Comparison of ENCODE assay signal across 8 mouse cellular contexts in genomic region chr3:96160803-96161516, GRCm38 (mm10). TPM values are rescaled to one million over a fixed set of nuclear protein-coding genes. Genes with fewer than 3 reads are reported as not detected.
DNase-seq lines count a peak whose midpoint lies in the region; ATAC-seq and TF ChIP-seq lines count a peak whose summit lies in the region.

No protein-coding gene starts in this region.

- H3K36me3 ChIP-seq in MEL (ENCODE audit: control insufficient read depth in 1 of 2, insufficient read depth in 2 of 2, low read length in 2 of 2): peaks cover 0 to 9% of the 10 kb centered on the region in 2 experiments; a peak in 2 of 4 replicates
- peaks cover 9% of the 10 kb centered on the region for H3K36me3 ChIP-seq in heart, embryonic 12.5 days
- peaks cover 2% of the 10 kb centered on the region for H3K36me3 ChIP-seq in kidney, embryonic 15.5 days
- peaks cover 5% of the 10 kb centered on the region for H3K36me3 ChIP-seq in lung, embryonic 14.5 days (ENCODE audit: insufficient read depth)

- peaks cover 0 to 17% of the 10 kb centered on the region in 2 experiments; a peak in 2 of 4 replicates for H3K4me1 ChIP-seq in MEL (ENCODE audit: control insufficient read depth in 1 of 2, insufficient read depth in 2 of 2, low read length in 2 of 2)
- H3K4me1 ChIP-seq in heart, embryonic 12.5 days (replicated peaks): peaks cover 18% of the 10 kb centered on the region
- H3K4me1 ChIP-seq in kidney, embryonic 15.5 days: peaks cover 41% of the 10 kb centered on the region
- peaks cover 10% of the 10 kb centered on the region for H3K4me1 ChIP-seq in lung, embryonic 14.5 days (ENCODE audit: insufficient read depth)

- H3K9ac ChIP-seq in MEL (ENCODE audit: control insufficient read depth, low read depth, low read length, poor library complexity, severe bottlenecking): 0 out of 2 replicates have a peak overlapping the region, but pooled peaks have one; percentile 20
- H3K9ac ChIP-seq in heart, embryonic 12.5 days: peak overlapping the region; percentile 72
- peak overlapping the region; percentile 52 for H3K9ac ChIP-seq in kidney, embryonic 15.5 days
- H3K9ac ChIP-seq in lung, embryonic 14.5 days: peak overlapping the region; percentile 62

- TF ChIP-seq EP300 in MEL (IDR thresholded peaks at IDR 0.05; ENCODE audit: low read depth in 1 of 2, low read length in 2 of 2): no peak

- peak; percentile 36 for DNase-seq in 416B (ENCODE audit: low read depth)
- no peak for DNase-seq in MEL (ENCODE audit: low read depth, low spot score)
- peak; percentile 75 to 78 for DNase-seq in cerebellum, postnatal 36 days
- DNase-seq in lung, embryonic 14.5 days: peak; percentile 70
- peak; percentile 48 for DNase-seq in skeletal muscle tissue, adult 2 months (ENCODE audit: low read depth, low spot score)
- DNase-seq in thymus, postnatal 10 days (ENCODE audit: low spot score in 2 of 2): no peak

- WGBS in heart, embryonic 12.5 days: 1% methylated on average over 12 of the region's 12 CpGs
- WGBS in kidney, embryonic 15.5 days: 2% methylated on average over 12 of the region's 12 CpGs
- 3% methylated on average over 12 of the region's 12 CpGs for WGBS in lung, embryonic 14.5 days

- no peak for TF ChIP-seq POLR2A in MEL (IDR thresholded peaks at IDR 0.05; ENCODE audit: control insufficient read depth in 1 of 2, insufficient read depth in 1 of 2, low read depth in 1 of 2, low read length in 2 of 2, poor library complexity in 1 of 2)

- no peaks in the 10 kb centered on the region for H3K27me3 ChIP-seq in MEL (ENCODE audit: control insufficient read depth in 1 of 2, insufficient read depth in 2 of 2, low read length in 2 of 2)
- H3K27me3 ChIP-seq in heart, embryonic 12.5 days (replicated peaks): peaks cover 7% of the 10 kb centered on the region; the same call in 1 of the 2 replicates
- H3K27me3 ChIP-seq in kidney, embryonic 15.5 days: no peaks in the 10 kb centered on the region
- no peaks in the 10 kb centered on the region for H3K27me3 ChIP-seq in lung, embryonic 14.5 days (ENCODE audit: insufficient read depth, low read length)

- H3K4me2 ChIP-seq in heart, embryonic 12.5 days: peak overlapping the region; percentile 91
- H3K4me2 ChIP-seq in kidney, embryonic 15.5 days: peak overlapping the region; percentile 89
- H3K4me2 ChIP-seq in lung, embryonic 14.5 days: peak overlapping the region; percentile 92

- H3K79me2 ChIP-seq in MEL (ENCODE audit: control insufficient read depth, insufficient read depth, low read length, poor library complexity): no peaks in the 10 kb centered on the region

- no peak for TF ChIP-seq RAD21 in MEL (IDR thresholded peaks at IDR 0.05; ENCODE audit: low read depth, low read length)

- ATAC-seq in heart, embryonic 12.5 days (ENCODE audit: insufficient number of reproducible peaks, low FRiP score): peak; percentile 70
- ATAC-seq in kidney, embryonic 15.5 days (replicated peaks; ENCODE audit: low FRiP score): peak; percentile 89
- ATAC-seq in lung, embryonic 14.5 days (ENCODE audit: insufficient read depth): peak; percentile 53

- no peak overlapping the region for H3K27ac ChIP-seq in MEL (ENCODE audit: control insufficient read depth, low read depth, low read length)
- peak overlapping the region; percentile 79 for H3K27ac ChIP-seq in heart, embryonic 12.5 days (ENCODE audit: poor library complexity, severe bottlenecking)
- peak overlapping the region; percentile 94 for H3K27ac ChIP-seq in kidney, embryonic 15.5 days
- peak overlapping the region; percentile 5 for H3K27ac ChIP-seq in lung, embryonic 14.5 days (ENCODE audit: low read depth)

- TF ChIP-seq CTCF in MEL (IDR thresholded peaks at IDR 0.05 in 2 of 3, conservative IDR thresholded peaks at IDR 0.05 in 1 of 3; ENCODE audit: control insufficient read depth in 1 of 3, insufficient read depth in 1 of 3, low read depth in 2 of 3, low read length in 3 of 3, poor library complexity in 1 of 3, severe bottlenecking in 1 of 3): no peak
- TF ChIP-seq CTCF in lung, embryonic 14.5 days (IDR thresholded peaks at IDR 0.05; ENCODE audit: low read depth): no peak

- no peaks in the 10 kb centered on the region for H3K9me3 ChIP-seq in MEL (replicated peaks; ENCODE audit: insufficient read depth, low read length)
- no peaks in the 10 kb centered on the region for H3K9me3 ChIP-seq in heart, embryonic 12.5 days (replicated peaks)
- no peaks in the 10 kb centered on the region for H3K9me3 ChIP-seq in kidney, embryonic 15.5 days (replicated peaks)
- H3K9me3 ChIP-seq in lung, embryonic 14.5 days (ENCODE audit: low read depth, low read length): no peaks in the 10 kb centered on the region

- peak overlapping the region; percentile 28 to 30; a peak in 3 of 4 replicates for H3K4me3 ChIP-seq in MEL (ENCODE audit: control insufficient read depth in 1 of 2, insufficient read depth in 1 of 2, low read depth in 2 of 2, low read length in 2 of 2)
- H3K4me3 ChIP-seq in heart, embryonic 12.5 days: peak overlapping the region; percentile 43
- peak overlapping the region; percentile 59 for H3K4me3 ChIP-seq in kidney, embryonic 15.5 days (replicated peaks)
- H3K4me3 ChIP-seq in lung, embryonic 14.5 days (ENCODE audit: low read depth, low read length): peak overlapping the region; percentile 47

TF ChIP-seq in MEL, 35 proteins besides CTCF, POLR2A, EP300 and RAD21:
- TF ChIP-seq POLR2AphosphoS2 (IDR thresholded peaks at IDR 0.05; ENCODE audit: low read length): peak; percentile 37; the same call in 1 of the 2 replicates
- no peak for TF ChIP-seq RCOR1 (IDR thresholded peaks at IDR 0.05; ENCODE audit: low read depth, low read length)

RNA-seq across cellular contexts. Expression of gene Mtmr11, which starts 0.8 kb away (rescaled TPM):
- 0.62 and 0.77 TPM in 2 replicates for total RNA-seq in MEL (2012; rRNA removed)
- 1 to 10 TPM in 1 of 2 experiments, not detected in 1; 1.4 TPM for polyA plus RNA-seq in MEL (2012; ENCODE audit: insufficient read depth in 1 of 2, insufficient read length in 2 of 2, low read depth in 1 of 2, low replicate concordance in 2 of 2, missing spikeins in 1 of 2)
- 9.0 and 10.7 TPM in 2 replicates for polyA plus RNA-seq in heart, embryonic 12.5 days (2016; fragmentation: Nextera tagmentation; extraction: Ambion mirVana)
- 24.6 and 29.7 TPM in 2 replicates for polyA plus RNA-seq in kidney, embryonic 15.5 days (2015; fragmentation: Nextera tagmentation; extraction: Ambion mirVana)
- 13.0 and 16.6 TPM in 2 replicates for polyA plus RNA-seq in lung, embryonic 14.5 days (2014; fragmentation: Nextera tagmentation; extraction: Ambion mirVana)

RNA-seq across cellular contexts. Expression of gene Sf3b4, which starts 11.2 kb away (rescaled TPM):
- total RNA-seq in MEL (2012; rRNA removed): 135 and 157 TPM in 2 replicates
- polyA plus RNA-seq in MEL (2012; ENCODE audit: insufficient read depth in 1 of 2, insufficient read length in 2 of 2, low read depth in 1 of 2, low replicate concordance in 2 of 2, missing spikeins in 1 of 2): 100 to 1,000 TPM; 102 to 423 TPM
- 107 and 108 TPM in 2 replicates for polyA plus RNA-seq in heart, embryonic 12.5 days (2016; fragmentation: Nextera tagmentation; extraction: Ambion mirVana)
- polyA plus RNA-seq in kidney, embryonic 15.5 days (2015; fragmentation: Nextera tagmentation; extraction: Ambion mirVana): 184 and 193 TPM in 2 replicates
- polyA plus RNA-seq in lung, embryonic 14.5 days (2014; fragmentation: Nextera tagmentation; extraction: Ambion mirVana): 196 and 210 TPM in 2 replicates

RNA-seq across cellular contexts. Expression of gene Sv2a, which starts 20.0 kb away (rescaled TPM):
- total RNA-seq in MEL (2012; rRNA removed): 0.77 and 2.1 TPM in 2 replicates
- 1 to 10 TPM in 1 of 2 experiments, not detected in 1; 3.3 TPM for polyA plus RNA-seq in MEL (2012; ENCODE audit: insufficient read depth in 1 of 2, insufficient read length in 2 of 2, low read depth in 1 of 2, low replicate concordance in 2 of 2, missing spikeins in 1 of 2)
- 20.3 and 21.7 TPM in 2 replicates for polyA plus RNA-seq in heart, embryonic 12.5 days (2016; fragmentation: Nextera tagmentation; extraction: Ambion mirVana)
- polyA plus RNA-seq in kidney, embryonic 15.5 days (2015; fragmentation: Nextera tagmentation; extraction: Ambion mirVana): 3.0 and 4.9 TPM in 2 replicates
- polyA plus RNA-seq in lung, embryonic 14.5 days (2014; fragmentation: Nextera tagmentation; extraction: Ambion mirVana): 3.6 and 5.8 TPM in 2 replicates

RNA-seq across cellular contexts. Expression of gene Otud7b, which starts 56.6 kb away (rescaled TPM):
- 25.8 and 27.5 TPM in 2 replicates for total RNA-seq in MEL (2012; rRNA removed)
- 10 to 100 TPM; 17.9 to 24.4 TPM for polyA plus RNA-seq in MEL (2012; ENCODE audit: insufficient read depth in 1 of 2, insufficient read length in 2 of 2, low read depth in 1 of 2, low replicate concordance in 2 of 2, missing spikeins in 1 of 2)
- polyA plus RNA-seq in heart, embryonic 12.5 days (2016; fragmentation: Nextera tagmentation; extraction: Ambion mirVana): 20.7 and 22.2 TPM in 2 replicates
- 21.0 and 22.0 TPM in 2 replicates for polyA plus RNA-seq in kidney, embryonic 15.5 days (2015; fragmentation: Nextera tagmentation; extraction: Ambion mirVana)
- polyA plus RNA-seq in lung, embryonic 14.5 days (2014; fragmentation: Nextera tagmentation; extraction: Ambion mirVana): 18.9 and 21.3 TPM in 2 replicates

RNA-seq across cellular contexts. Expression of gene Bola1, which starts 58.5 kb away (rescaled TPM):
- total RNA-seq in MEL (2012; rRNA removed): 115 and 123 TPM in 2 replicates
- 100 to 1,000 TPM in 1 of 2 experiments, not detected in 1; 124 TPM for polyA plus RNA-seq in MEL (2012; ENCODE audit: insufficient read depth in 1 of 2, insufficient read length in 2 of 2, low read depth in 1 of 2, low replicate concordance in 2 of 2, missing spikeins in 1 of 2)
- polyA plus RNA-seq in heart, embryonic 12.5 days (2016; fragmentation: Nextera tagmentation; extraction: Ambion mirVana): 44.4 and 45.6 TPM in 2 replicates
- polyA plus RNA-seq in kidney, embryonic 15.5 days (2015; fragmentation: Nextera tagmentation; extraction: Ambion mirVana): 55.2 and 59.4 TPM in 2 replicates
- polyA plus RNA-seq in lung, embryonic 14.5 days (2014; fragmentation: Nextera tagmentation; extraction: Ambion mirVana): 57.6 and 68.0 TPM in 2 replicates

Comparison
In these comparisons a context has a peak if more than half of its experiments do, and no peak if none do; other contexts are left out.
1. DNase-seq: peak in 416B (single experiment), cerebellum, postnatal 36 days (2 of 2), lung, embryonic 14.5 days (single experiment) and skeletal muscle tissue, adult 2 months (single experiment); none in MEL (single experiment) and thymus, postnatal 10 days (0 of 2).
2. H3K9ac ChIP-seq: peak in every context shown above with its lines; median percentile 72 in heart, embryonic 12.5 days; 62 in lung, embryonic 14.5 days; 52 in kidney, embryonic 15.5 days; 20 in MEL.
3. Peak in every context shown above with its lines, with median percentiles within 50 percentile points of each other: H3K4me3 ChIP-seq, ATAC-seq and H3K4me2 ChIP-seq.